Mouse (Mus musculus) embryonic fibroblast, embryonic 13.5 days (primary cell): ENCODE measurements at regions not wholly inside any gene's neighbourhood (a gene's known extent, or its start where the extent isn't known, plus 50 kb on each side); places are given as distances from the start of the nearest gene placed in this dataset.

Experiments
- H3K27ac ChIP-seq: 2 replicates; pipeline ENCODE4 v1.5.1; 2012; ENCODE audit warnings: low read length, control low read depth, inconsistent platforms; ENCODE audit not compliant: insufficient read depth
- H3K4me1 ChIP-seq: 2 replicates; pipeline ENCODE4 v1.6.1; 2011; ENCODE audit warnings: low read length; ENCODE audit not compliant: control insufficient read depth, insufficient read depth
- H3K4me3 ChIP-seq: 2 replicates; pipeline ENCODE4 v1.5.1; 2011; ENCODE audit warnings: mild to moderate bottlenecking, control low read depth, low read length; ENCODE audit not compliant: insufficient read depth
- CTCF ChIP-seq: IDR thresholded peaks from 2 replicates; pipeline ENCODE4 v1.5.1; 2011; ENCODE audit warnings: mild to moderate bottlenecking, control low read depth, low read length, moderate library complexity, borderline replicate concordance; ENCODE audit not compliant: insufficient read depth
- POLR2A ChIP-seq: IDR thresholded peaks from 2 replicates; pipeline ENCODE4 v1.6.1; 2011; ENCODE audit warnings: low read depth, mild to moderate bottlenecking, control low read depth, low read length, moderate library complexity

DNA sequence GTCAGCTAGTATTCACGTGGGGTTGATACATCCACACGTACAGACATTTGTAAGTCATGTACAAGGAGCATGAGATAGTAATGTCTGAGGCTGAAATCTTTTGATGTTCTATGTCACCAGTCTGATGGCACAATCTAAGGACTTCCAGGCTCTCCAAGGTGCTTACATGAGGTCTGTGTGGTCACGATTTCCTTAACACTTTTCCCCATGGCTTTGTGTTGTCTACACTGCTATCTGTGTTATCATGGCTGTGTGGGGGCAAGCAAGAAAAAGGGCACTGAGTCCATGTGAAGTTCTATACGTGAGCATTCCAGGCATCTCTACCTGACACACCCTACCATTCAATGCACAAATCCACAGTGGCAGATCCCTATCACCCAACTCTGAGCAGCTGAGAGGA is 123.2 kb downstream of the Ankrd50 start:
- no peak overlapping the region for H3K4me3 ChIP-seq
- no peak overlapping the region for H3K27ac ChIP-seq
- H3K4me1 ChIP-seq = peaks cover 10% of the 10 kb centered on the region; the same call in 1 of the 2 replicates
- TF ChIP-seq CTCF (no peak), POLR2A (no peak)

DNA sequence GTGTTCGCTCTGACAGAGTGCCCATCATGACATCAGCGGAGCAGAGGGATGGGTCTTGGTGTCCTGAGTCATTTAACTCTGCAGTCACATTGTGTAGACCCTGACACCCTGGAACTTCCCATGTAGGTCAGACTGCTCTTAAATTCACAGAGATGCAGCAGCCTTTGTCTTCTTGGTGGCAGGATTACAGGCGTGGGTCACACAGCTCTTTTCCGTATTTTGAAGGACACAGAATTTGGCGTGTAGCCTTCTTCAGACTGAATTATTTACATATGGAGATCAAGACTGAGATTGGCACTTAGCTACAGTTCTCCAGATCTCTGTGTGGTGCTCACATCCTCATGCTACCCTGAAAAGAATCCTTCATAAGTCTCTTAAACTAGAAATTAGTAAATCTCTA is 123.7 kb downstream of the Ankrd50 start:
- Histone ChIP-seq H3K4me3 (no peak overlapping the region), H3K4me1 (peaks cover 10% of the 10 kb centered on the region; the same call in 1 of the 2 replicates), H3K27ac (no peak overlapping the region)
- no peak for TF ChIP-seq CTCF
- no peak for TF ChIP-seq POLR2A

DNA sequence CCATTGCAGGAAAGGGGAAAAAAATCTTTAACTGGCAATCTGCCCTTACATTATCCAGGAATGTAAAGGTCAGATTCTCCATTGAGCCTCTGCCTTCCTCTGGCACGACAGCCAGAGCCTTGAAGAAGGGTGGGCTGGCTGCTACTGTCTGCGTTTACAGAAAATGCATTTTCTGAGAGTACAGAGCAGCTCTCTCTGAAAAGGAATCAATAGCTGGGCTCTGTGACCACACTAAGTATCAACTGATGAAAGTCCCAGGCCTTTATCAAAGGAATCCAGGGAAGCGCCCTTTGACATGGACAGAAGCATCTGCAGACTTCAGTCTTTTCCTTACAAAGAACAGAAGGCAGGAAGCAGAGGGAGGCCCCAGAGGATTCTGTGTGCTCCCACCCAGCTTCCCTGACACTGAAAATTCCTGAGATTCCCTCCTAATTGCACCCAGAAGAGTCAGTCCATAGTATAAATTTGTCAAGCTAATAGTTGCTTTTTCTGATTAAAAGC is 124.2 kb downstream of the Ankrd50 start:
- Histone ChIP-seq H3K4me1 (peaks cover 10% of the 10 kb centered on the region; the same call in 1 of the 2 replicates), H3K4me3 (no peak overlapping the region), H3K27ac (no peak overlapping the region)
- no peak for TF ChIP-seq POLR2A
- TF ChIP-seq CTCF = no peak

DNA sequence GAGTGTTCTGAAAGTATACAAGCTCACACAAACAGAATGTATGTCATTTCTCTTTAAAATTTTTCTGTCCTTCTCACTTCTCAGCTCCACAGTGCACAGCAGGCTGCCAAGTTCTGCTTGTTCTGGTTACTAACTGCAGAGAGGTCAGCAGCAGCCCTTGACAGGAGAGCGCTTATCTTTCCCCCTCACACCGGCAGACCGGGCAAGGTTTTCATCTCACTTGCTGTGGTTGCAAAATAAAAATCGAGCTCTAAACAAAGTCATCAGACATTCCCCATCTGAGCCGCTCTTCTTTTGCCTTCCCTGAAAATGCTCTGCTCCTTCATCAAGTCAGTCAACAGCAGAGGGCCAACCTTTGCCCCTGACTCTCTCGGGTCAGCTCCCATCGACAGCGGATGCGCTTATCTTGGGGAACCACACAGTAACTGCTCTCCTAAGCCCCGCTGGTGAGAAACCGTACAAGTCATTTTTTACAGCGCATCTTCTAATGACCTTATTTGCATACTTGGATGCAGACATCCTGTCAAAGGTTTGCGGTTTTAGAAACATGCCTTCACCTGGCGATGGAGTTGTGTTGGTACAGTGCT is 126.6 kb downstream of the Ankrd50 start:
- H3K4me1 ChIP-seq = peaks cover 10% of the 10 kb centered on the region; the same call in 1 of the 2 replicates
- no peak overlapping the region for H3K27ac ChIP-seq
- TF ChIP-seq POLR2A (no peak), CTCF (no peak)
- no peak overlapping the region for H3K4me3 ChIP-seq

DNA sequence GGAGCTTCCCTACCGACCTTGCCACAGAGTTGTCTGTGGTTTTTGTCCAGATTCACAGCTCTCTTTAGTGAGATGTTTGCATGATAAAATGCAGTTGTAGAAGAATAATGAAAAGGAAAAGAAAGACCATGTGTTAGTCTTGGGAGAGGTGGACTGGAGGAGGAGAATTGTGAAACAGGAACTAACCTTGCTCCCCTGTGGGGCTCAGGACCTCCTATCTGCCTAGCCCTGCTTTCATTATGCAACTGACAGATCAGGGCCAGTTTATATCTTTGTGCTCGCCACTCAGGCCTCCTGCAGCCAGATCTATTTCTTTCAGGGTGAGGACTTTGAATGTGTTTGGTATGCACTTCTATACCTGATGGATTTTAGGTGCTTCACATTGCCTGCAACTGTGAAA is 140.4 kb downstream of the Ankrd50 start:
- no peak overlapping the region for H3K27ac ChIP-seq
- no peak for TF ChIP-seq CTCF
- no peak for TF ChIP-seq POLR2A
- H3K4me1 ChIP-seq = no peaks in the 10 kb centered on the region
- H3K4me3 ChIP-seq = no peak overlapping the region

DNA sequence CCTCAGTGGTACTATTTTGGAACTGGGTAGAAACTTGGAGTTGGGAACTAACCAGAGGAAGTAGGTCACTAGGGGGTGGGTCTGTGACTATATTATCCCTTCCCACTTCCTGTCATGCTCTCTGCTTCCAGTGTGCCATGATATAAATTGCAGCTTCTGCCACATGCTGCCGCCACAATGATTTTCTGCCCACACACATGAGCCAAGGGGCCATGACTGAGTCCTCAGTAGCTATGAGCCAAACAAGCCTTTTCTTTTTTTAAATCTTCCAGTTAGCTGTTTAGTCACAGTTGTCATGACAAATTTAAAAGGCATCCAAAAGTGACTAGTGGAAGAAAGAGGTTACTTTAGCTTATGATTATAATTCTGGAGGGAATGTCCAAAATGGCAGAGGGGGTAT is 143.0 kb downstream of the Ankrd50 start:
- TF ChIP-seq CTCF (no peak), POLR2A (no peak)
- Histone ChIP-seq H3K4me3 (no peak overlapping the region), H3K27ac (no peak overlapping the region; the same call in 1 of the 2 replicates)

DNA sequence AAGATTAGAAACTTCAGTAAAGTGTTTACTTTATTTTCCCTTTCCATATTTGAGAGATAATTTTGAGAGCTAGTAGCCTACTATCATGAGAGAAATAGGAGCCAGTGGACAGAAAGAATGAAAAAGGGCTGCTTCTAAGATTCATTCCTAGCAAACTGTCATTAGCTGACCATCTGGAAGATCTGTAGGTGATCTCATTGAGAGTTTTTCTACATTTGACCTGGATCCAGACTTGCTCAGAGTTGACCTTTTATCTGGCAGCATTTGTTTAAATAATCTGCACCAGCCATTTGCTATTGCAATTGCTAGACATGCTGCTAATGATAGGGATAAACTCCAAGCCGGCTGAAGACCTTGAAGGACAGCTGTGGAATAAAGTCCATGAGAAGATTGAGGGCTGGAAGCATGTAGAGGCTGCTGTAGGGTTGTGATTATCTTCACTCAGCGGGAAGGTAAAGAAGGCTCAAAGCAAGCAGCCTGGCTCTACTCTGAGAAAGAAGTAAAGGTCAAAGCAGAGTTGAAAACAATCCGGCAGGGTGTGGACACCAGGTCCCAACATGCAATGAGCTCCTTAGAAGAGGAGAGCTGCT is 151.2 kb downstream of the Ankrd50 start:
- Histone ChIP-seq H3K4me1 (no peaks in the 10 kb centered on the region), H3K27ac (no peak overlapping the region), H3K4me3 (no peak overlapping the region)
- TF ChIP-seq POLR2A (no peak), CTCF (no peak)

More for the DNA sequence above, 143.0 kb downstream of the Ankrd50 start:
- no peaks in the 10 kb centered on the region for H3K4me1 ChIP-seq

DNA sequence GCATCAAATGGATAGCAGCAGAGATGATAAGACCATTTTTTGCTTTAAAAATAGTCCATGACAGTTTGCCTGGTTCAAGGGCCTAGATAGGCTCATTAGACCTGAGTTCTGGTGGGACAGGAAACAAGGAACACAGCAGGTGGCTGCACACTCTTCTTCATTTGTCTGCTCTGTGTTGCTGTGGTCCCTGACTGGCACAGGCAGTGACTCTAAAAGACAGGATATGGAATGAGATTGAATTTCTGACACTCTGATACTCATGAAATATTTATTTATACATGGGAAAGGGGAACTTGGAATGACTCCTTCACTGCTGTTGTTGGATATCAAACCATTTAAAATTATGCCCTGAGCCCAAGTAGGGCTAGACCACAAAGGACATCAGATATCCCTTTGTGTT is 153.5 kb downstream of the Ankrd50 start:
- no peak overlapping the region for H3K27ac ChIP-seq
- no peak overlapping the region for H3K4me3 ChIP-seq
- TF ChIP-seq CTCF (no peak), POLR2A (no peak)
- no peaks in the 10 kb centered on the region for H3K4me1 ChIP-seq

DNA sequence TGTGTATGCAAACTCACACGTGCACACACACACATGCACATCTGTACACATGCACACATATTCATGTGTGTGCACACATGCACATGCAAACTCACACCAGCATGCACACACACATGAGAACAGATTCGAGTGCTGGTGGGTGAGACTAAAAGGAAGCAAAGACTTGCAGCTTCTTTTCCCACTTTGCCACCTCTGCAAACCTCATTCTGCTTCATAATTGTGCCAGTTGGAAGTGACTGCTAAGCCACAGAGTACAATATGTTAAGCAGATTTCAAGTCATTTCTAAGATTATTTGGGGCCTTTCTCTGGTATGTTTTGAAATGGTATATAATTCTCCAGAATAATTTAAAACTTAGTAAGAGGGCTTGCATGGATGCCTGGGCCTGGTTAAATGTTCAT is 157.4 kb downstream of the Ankrd50 start:
- TF ChIP-seq POLR2A = no peak
- TF ChIP-seq CTCF = no peak
- Histone ChIP-seq H3K27ac (no peak overlapping the region), H3K4me1 (no peaks in the 10 kb centered on the region), H3K4me3 (no peak overlapping the region)

DNA sequence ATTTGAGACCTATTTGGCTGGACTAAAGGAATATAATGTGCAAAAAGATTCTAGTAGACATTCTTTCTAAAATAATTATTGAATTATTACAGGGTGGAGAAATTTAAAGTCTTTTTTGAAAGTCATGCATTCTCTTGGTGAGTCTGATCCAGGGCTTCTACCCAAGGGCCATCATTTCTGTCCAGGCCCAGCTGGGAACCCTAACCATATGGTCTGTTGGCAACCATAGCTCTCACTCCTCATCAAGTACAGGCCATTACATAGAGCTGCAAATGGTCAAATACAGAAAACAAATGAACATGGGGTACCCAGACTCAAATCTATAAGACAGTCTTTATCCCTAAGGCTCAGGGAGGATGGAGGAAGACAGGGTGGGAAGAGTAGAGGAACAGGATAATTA is 158.4 kb downstream of the Ankrd50 start:
- no peaks in the 10 kb centered on the region for H3K4me1 ChIP-seq
- no peak for TF ChIP-seq POLR2A
- no peak for TF ChIP-seq CTCF
- H3K27ac ChIP-seq = no peak overlapping the region
- no peak overlapping the region for H3K4me3 ChIP-seq

DNA sequence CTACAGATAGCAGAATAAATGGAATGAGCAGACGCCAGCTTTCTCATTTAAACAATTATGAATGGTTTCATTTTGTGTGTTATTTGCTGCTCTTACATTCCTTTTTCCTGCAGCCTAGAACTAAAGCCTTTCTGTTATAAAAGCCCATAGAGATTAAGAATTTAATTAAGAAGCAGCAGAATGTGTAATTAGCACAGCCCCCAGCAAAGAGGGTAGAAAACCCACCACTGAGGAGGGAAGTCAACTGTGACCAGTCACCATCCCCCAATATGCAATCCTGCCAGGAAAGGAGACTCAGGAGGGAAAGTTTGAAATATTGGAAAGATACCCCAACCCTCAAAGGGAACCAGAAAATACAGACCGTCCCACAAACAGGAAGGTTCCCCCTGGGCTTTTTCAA is 160.0 kb downstream of the Ankrd50 start:
- Histone ChIP-seq H3K27ac (no peak overlapping the region), H3K4me1 (no peaks in the 10 kb centered on the region), H3K4me3 (no peak overlapping the region)
- TF ChIP-seq CTCF (no peak), POLR2A (no peak)
